Mouse (Mus musculus) olfactory bulb, adult 2 months (tissue): Measurements from ENCODE around the gene Slc23a3. TPM values are rescaled to one million over a fixed set of nuclear protein-coding genes. Genes with fewer than 3 reads are reported as not detected.

Source experiments
- H3K27ac ChIP-seq: fragments of 200-500 bp; 2 replicates; pipeline ENCODE4 v1.5.1; 2012; ENCODE audit warnings: low read depth, low read length; ENCODE audit not compliant: insufficient read depth
- H3K4me1 ChIP-seq: fragments of 200-500 bp; 2 replicates; pipeline ENCODE4 v1.6.1; 2012; ENCODE audit warnings: low read length; ENCODE audit not compliant: control insufficient read depth, insufficient read depth
- H3K4me3 ChIP-seq: fragments of 200-500 bp; 2 replicates; pipeline ENCODE4 v1.5.1; 2012; ENCODE audit warnings: mild to moderate bottlenecking, low read depth, low read length, moderate library complexity; ENCODE audit not compliant: insufficient read depth
- CTCF ChIP-seq: fragments of 200-500 bp; IDR thresholded peaks from 2 replicates; pipeline ENCODE4 v1.5.1; 2012; ENCODE audit warnings: low read depth, mild to moderate bottlenecking, low read length, moderate library complexity; ENCODE audit not compliant: insufficient read depth
- POLR2A ChIP-seq: fragments of 200-500 bp; IDR thresholded peaks from 2 replicates; pipeline ENCODE4 v1.6.1; 2012; ENCODE audit warnings: mild to moderate bottlenecking, low read depth, low read length, moderate library complexity; ENCODE audit not compliant: insufficient read depth
- WGBS: fragments of 180-500 bp; shearing (Covaris S2); methylation state at CpG from one replicate; pipeline ENCODE4 v1.1.7; 2018; 5-methylcytosine and 5-hydroxymethylcytosine counted together
- polyA plus RNA-seq: library from polyadenylated mRNA; stranded (reverse); fragments of >200 nt; gene quantifications from 2 replicates; pipeline ENCODE4 v1.2.4, GENCODE M21; 2012; ENCODE audit warnings: low replicate concordance; ENCODE audit not compliant: missing spikeins, insufficient read depth, insufficient read length

Gene Slc23a3
- polyA plus RNA-seq, 1 experiment = not detected

GRCm38 (mm10) chr1:75160256-75160617, 26.5 kb upstream of the Slc23a3 start:
- no peak for TF ChIP-seq CTCF
- no peak for TF ChIP-seq POLR2A
- 75% methylated on average over 4 of the region's 4 CpGs for WGBS
- Histone ChIP-seq H3K27ac (no peak overlapping the region), H3K4me1 (no peaks in the 10 kb centered on the region), H3K4me3 (no peak overlapping the region)

GRCm38 (mm10) chr1:75159540-75160255, 26.0 kb upstream of the Slc23a3 start:
- TF ChIP-seq CTCF = no peak
- no peak for TF ChIP-seq POLR2A
- no peaks in the 10 kb centered on the region for H3K4me1 ChIP-seq
- 66% methylated on average over 5 of the region's 5 CpGs for WGBS
- H3K27ac ChIP-seq = no peak overlapping the region
- no peak overlapping the region for H3K4me3 ChIP-seq

- Histone ChIP-seq H3K4me3 (no peak overlapping the region), H3K27ac (no peak overlapping the region), H3K4me1 (no peaks in the 10 kb centered on the region)
- TF ChIP-seq POLR2A (no peak), CTCF (no peak)
These were observed 25.3 kb upstream of the Slc23a3 start for GRCm38 (mm10) chr1:75158990-75159389.

- TF ChIP-seq CTCF = no peak
- TF ChIP-seq POLR2A = no peak
- no peak overlapping the region for H3K4me3 ChIP-seq
- no peaks in the 10 kb centered on the region for H3K4me1 ChIP-seq
- WGBS = 72% methylated on average over 3 of the region's 3 CpGs
- no peak overlapping the region for H3K27ac ChIP-seq
These were observed 22.1 kb upstream of the Slc23a3 start for GRCm38 (mm10) chr1:75155837-75156236.

GRCm38 (mm10) chr1:75148727-75149126, 15.0 kb upstream of the Slc23a3 start:
- no peak overlapping the region for H3K4me3 ChIP-seq
- 75% methylated on average over 4 of the region's 4 CpGs for WGBS
- TF ChIP-seq CTCF = no peak
- no peak overlapping the region for H3K27ac ChIP-seq
- peaks cover 19% of the 10 kb centered on the region for H3K4me1 ChIP-seq

GRCm38 (mm10) chr1:75147411-75148135, 13.9 kb upstream of the Slc23a3 start:
- Histone ChIP-seq H3K4me1 (peaks cover 19% of the 10 kb centered on the region), H3K27ac (no peak overlapping the region), H3K4me3 (no peak overlapping the region)
- 83% methylated on average over 7 of the region's 7 CpGs for WGBS
- TF ChIP-seq CTCF = no peak
- TF ChIP-seq POLR2A = no peak

- no peak for TF ChIP-seq POLR2A
- TF ChIP-seq CTCF = no peak
- H3K4me1 ChIP-seq = peaks cover 25% of the 10 kb centered on the region
- no peak overlapping the region for H3K4me3 ChIP-seq
- 96% methylated on average over 3 of the region's 3 CpGs for WGBS
- no peak overlapping the region for H3K27ac ChIP-seq
These were observed 11.9 kb upstream of the Slc23a3 start for GRCm38 (mm10) chr1:75145589-75145988.

- H3K27ac ChIP-seq = peak within 1 kb of the TSS; percentile 88
- TF ChIP-seq POLR2A = peak; percentile 94
- peak; percentile 65 for TF ChIP-seq CTCF
- under 1% methylated on average over 91 of the region's 91 CpGs for whole genome bisulfite sequencing
- peaks cover 26% of the 10 kb centered on the region for H3K4me1 ChIP-seq
- H3K4me3 ChIP-seq = peak within 1 kb of the TSS; percentile 98
These were observed 8.9 kb upstream of the Slc23a3 start, which contains the start of the genes Cnppd1 and Retreg2 for GRCm38 (mm10) chr1:75142301-75143261. Gene Cnppd1, minus strand, starts transcription at chr1:75142711. Gene Retreg2, plus strand, starts transcription at chr1:75142778.
